Mouse (Mus musculus): ENCODE measurements around the gene Srebf2. TPM values are rescaled to one million over a fixed set of nuclear protein-coding genes. Genes with fewer than 3 reads are reported as not detected.
"Not testable (repeated sequence)": the region's sequence is repeated elsewhere in the genome, so short reads cannot be mapped to it uniquely, and the experiment has no call there.

Srebf2 gene
- polyA plus RNA-seq, 1 experiment: not detected

DNA sequence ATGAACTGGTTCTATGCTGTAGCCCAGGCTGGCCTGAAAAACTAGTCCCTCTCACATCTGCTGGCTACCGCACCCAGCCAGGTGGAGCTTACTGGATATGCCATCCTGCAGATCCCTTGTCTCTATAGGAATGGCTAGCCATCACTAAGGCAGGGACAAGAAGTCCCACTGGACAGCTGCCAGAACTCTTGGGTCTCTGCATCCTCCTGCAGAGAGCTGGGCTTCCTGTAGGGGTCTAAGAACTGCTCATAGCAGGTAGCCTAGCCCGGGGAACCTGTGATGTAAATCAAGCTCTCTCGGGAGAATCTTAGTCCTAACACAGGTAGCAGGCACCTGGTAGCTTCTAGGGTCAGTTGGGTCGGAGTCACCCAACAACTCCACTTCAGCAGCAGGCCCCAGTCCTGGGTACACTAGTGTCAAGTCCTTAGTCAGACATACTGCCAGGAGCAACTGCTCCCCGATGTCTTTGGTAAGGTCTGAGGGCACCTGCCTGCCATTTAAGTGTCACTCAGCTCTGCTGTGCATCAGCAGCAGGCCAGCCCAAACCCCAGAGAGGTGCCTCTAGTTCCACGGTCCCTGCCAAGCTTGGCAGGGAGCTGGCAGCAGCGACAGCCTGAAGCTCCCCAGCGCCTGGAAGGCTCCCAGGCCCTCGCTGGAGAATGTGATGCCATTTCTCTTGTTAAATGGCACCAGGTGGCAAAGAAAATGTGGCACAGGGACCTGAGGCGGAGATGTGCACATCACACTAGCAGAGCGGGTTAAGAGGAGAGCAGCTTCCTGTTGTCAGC lies 84.8 kb downstream of the Srebf2 start:
- TF ChIP-seq POLR2A (IDR thresholded peaks at IDR 0.05; ENCODE audit: insufficient read depth, low read depth, low read length) (no peak), CTCF (IDR thresholded peaks at IDR 0.05; ENCODE audit: insufficient read depth, low read depth, low read length) (no peak)
- 58% methylated on average over 11 of the region's 11 CpGs for WGBS
- Histone ChIP-seq H3K4me3 (ENCODE audit: insufficient read depth, low read depth, low read length) (no peak overlapping the region), H3K4me1 (ENCODE audit: control insufficient read depth, insufficient read depth, low read length) (peaks cover 14% of the 10 kb centered on the region; the same call in 1 of the 2 replicates), H3K27ac (ENCODE audit: insufficient read depth, low read depth, low read length) (no peak overlapping the region)

DNA sequence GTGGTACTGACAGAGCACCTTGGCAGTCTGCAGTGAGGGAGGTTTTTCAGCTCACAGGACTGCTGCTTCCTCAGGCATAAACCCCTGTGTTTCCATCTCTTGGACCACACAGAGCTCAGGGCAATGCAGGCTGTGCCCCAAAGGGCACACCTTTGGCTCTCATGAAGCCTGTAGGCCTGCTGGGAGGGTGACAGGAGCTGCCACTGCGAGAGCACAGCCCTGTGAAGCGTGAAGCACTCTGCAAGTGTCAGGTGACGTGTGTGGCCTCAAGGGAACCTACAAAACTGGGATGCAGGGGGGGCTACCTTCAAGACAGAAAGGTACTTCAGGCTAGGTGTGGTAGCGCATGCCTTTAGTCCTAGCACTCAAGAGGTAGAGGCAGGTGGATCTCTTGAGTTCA lies 85.7 kb downstream of the Srebf2 start:
- 91% methylated on average over 4 of the region's 4 CpGs for WGBS
- TF ChIP-seq POLR2A (IDR thresholded peaks at IDR 0.05; ENCODE audit: insufficient read depth, low read depth, low read length): no peak
- no peak for TF ChIP-seq CTCF (IDR thresholded peaks at IDR 0.05; ENCODE audit: insufficient read depth, low read depth, low read length)
- no peak overlapping the region for H3K27ac ChIP-seq (ENCODE audit: insufficient read depth, low read depth, low read length)
- peaks cover 14% of the 10 kb centered on the region; the same call in 1 of the 2 replicates for H3K4me1 ChIP-seq (ENCODE audit: control insufficient read depth, insufficient read depth, low read length)
- no peak overlapping the region for H3K4me3 ChIP-seq (ENCODE audit: insufficient read depth, low read depth, low read length)

DNA sequence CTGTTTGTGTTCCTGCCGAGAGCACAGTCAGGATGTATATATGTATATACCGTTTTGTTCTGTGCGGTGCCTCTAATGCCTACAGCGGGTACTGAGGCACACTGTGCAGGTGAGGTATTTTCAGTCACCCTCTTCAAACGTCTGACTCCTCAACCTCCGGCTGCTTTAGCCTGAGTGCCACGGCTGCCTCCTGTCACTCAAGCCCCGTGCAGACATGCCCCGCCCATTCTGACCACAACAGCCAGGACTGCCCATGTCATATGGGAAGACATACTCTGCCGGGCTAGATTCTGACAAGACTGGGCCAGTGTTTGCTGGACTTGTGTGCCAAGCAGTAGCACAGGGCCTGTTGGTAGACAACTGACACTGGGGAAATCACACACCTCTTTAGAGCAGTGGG lies 88.7 kb downstream of the Srebf2 start:
- peaks cover 9% of the 10 kb centered on the region; the same call in 1 of the 2 replicates for H3K4me1 ChIP-seq (ENCODE audit: control insufficient read depth, insufficient read depth, low read length)
- WGBS: 79% methylated on average over 10 of the region's 10 CpGs
- no peak overlapping the region for H3K4me3 ChIP-seq (ENCODE audit: insufficient read depth, low read depth, low read length)
- TF ChIP-seq POLR2A (IDR thresholded peaks at IDR 0.05; ENCODE audit: insufficient read depth, low read depth, low read length): no peak
- no peak for TF ChIP-seq CTCF (IDR thresholded peaks at IDR 0.05; ENCODE audit: insufficient read depth, low read depth, low read length)
- H3K27ac ChIP-seq (ENCODE audit: insufficient read depth, low read depth, low read length): no peak overlapping the region

DNA sequence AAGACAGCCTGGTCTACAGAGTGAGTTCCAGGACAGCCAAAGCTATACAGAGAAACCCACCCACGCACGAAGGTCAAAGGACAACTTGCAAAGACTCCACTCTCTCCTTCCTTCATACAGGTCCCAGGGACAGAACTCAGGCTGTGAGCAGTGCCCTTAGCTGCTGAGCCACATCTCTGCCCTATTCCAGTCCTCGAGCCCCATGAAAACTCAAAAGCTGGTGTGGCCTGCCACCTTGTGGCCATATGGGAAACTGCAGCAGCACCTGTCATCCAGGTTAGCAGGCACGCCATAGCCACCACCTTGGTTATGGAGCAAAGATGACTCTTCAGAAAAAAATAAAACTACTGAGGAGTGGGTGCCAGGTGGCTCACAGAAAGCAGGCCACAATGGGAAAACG lies 89.6 kb downstream of the Srebf2 start:
- H3K27ac ChIP-seq (ENCODE audit: insufficient read depth, low read depth, low read length): no peak overlapping the region
- 16% methylated on average over 5 of the region's 5 CpGs for WGBS
- H3K4me3 ChIP-seq (ENCODE audit: insufficient read depth, low read depth, low read length): no peak overlapping the region
- H3K4me1 ChIP-seq (ENCODE audit: control insufficient read depth, insufficient read depth, low read length): peaks cover 8% of the 10 kb centered on the region; the same call in 1 of the 2 replicates
- TF ChIP-seq POLR2A (IDR thresholded peaks at IDR 0.05; ENCODE audit: insufficient read depth, low read depth, low read length) (no peak), CTCF (IDR thresholded peaks at IDR 0.05; ENCODE audit: insufficient read depth, low read depth, low read length) (peak; percentile 91)

DNA sequence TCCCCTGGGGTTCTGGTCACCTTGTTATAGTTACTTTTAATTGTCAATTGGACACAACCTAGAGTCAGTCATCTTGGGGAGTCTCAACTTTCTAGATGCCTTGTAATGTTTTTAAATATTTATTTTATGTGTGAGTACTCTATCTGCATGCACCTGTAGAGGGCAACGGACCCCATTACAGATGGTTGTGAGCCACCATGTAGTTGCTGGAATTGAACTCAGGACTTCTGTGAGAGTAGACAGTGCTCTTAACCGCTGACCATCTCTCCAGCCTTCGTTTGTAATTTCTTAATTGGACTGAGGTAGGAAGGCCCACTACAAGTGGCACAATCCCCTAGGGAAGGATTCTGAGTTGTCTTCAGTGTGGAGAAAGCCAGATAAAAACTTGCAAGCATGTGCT lies 96.3 kb downstream of the Srebf2 start:
- WGBS: 57% methylated on average over 3 of the region's 3 CpGs
- TF ChIP-seq POLR2A (IDR thresholded peaks at IDR 0.05; ENCODE audit: insufficient read depth, low read depth, low read length) (no peak), CTCF (IDR thresholded peaks at IDR 0.05; ENCODE audit: insufficient read depth, low read depth, low read length) (no peak)
- H3K4me3 ChIP-seq (ENCODE audit: insufficient read depth, low read depth, low read length): 0 out of 2 replicates have a peak overlapping the region, but pooled peaks have one; percentile 70
- no peaks in the 10 kb centered on the region for H3K4me1 ChIP-seq (ENCODE audit: control insufficient read depth, insufficient read depth, low read length)
- H3K27ac ChIP-seq (ENCODE audit: insufficient read depth, low read depth, low read length): no peak overlapping the region

DNA sequence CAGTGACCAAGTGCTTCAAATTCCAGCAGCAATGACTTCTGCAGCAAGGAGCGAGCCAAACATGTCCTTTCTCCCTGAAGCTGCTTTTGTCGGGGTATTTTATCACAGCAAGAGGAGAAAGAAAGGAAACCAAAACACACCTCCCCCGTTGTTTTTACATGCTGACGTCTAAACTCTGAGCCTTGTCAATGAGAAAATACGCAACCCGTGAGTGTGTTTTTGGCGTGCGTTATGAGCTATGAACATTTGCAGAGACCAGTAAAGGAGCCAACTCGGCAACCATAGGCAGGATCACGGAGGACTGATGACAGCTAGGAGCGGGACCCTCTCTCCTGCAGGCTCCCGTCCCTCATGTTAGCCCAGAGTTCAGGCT lies 96.7 kb downstream of the Srebf2 start:
- no peak overlapping the region for H3K27ac ChIP-seq (ENCODE audit: insufficient read depth, low read depth, low read length)
- H3K4me1 ChIP-seq (ENCODE audit: control insufficient read depth, insufficient read depth, low read length): no peaks in the 10 kb centered on the region
- no peak for TF ChIP-seq CTCF (IDR thresholded peaks at IDR 0.05; ENCODE audit: insufficient read depth, low read depth, low read length)
- TF ChIP-seq POLR2A (IDR thresholded peaks at IDR 0.05; ENCODE audit: insufficient read depth, low read depth, low read length): no peak
- H3K4me3 ChIP-seq (ENCODE audit: insufficient read depth, low read depth, low read length): peak overlapping the region; percentile 70
- 1% methylated on average over 12 of the region's 12 CpGs for WGBS

DNA sequence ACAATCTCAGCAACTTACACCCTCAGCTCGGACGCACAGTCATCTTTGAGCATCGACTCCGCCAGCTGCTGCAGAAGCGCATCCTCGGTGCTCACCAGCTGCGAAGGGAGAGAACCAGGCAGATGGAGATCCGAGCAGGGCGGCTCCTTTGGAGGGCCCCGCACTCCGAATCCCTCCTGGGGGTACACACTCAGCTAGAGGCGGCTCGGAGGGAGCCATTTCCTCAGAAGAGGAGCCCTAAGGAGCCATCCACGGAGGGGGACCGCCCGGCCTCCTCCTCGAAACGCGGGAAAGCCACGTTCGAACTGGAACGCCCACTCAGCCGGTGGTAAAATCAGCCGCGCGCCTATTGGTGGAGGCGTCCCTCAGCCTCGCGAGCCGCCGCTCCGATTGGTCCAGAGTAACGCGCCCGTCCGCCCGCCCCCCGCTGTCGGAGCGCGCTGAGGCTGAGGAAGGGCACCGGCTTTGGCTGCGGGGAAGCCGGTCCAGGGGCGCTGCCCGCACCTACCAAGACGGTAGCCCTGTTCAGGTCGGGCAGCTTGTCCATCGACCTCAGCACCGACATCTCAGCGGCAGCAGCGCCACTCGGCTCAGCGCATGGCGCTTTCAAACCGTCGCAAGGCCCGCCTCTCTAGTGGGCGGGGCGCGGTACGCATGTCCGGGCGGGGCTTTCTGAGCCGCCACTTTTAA lies 97.3 kb downstream of the Srebf2 start, which contains the start of gene Cenpm:
TSS of gene Cenpm (minus strand) at position 634 of the 690 bp plus-strand sequence.
- Histone ChIP-seq H3K4me1 (ENCODE audit: control insufficient read depth, insufficient read depth, low read length) (no peaks in the 10 kb centered on the region), H3K4me3 (ENCODE audit: insufficient read depth, low read depth, low read length) (peak within 1 kb of the TSS; percentile 70), H3K27ac (ENCODE audit: insufficient read depth, low read depth, low read length) (no peak within 1 kb of the TSS)
- TF ChIP-seq CTCF (IDR thresholded peaks at IDR 0.05; ENCODE audit: insufficient read depth, low read depth, low read length) (no peak), POLR2A (IDR thresholded peaks at IDR 0.05; ENCODE audit: insufficient read depth, low read depth, low read length) (no peak; the same call in 1 of the 2 replicates)
- under 1% methylated on average over 65 of the region's 65 CpGs for WGBS

DNA sequence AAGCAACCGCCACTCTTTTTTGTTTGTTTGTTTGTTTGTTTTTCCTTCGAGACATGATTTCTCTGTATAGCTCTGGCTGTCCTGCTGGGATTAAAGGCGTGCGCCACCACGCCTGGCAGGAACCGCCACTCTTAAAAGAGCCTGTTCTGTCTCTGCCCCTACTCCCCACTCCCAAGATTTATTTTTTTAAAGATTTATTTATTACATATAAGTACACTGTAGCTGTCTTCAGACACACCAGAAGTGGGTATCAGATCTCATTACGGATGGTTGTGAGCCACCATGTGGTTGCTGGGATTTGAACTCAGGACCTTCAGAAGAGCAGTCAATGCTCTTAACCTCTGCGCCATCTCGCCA lies 97.8 kb downstream of the Srebf2 start:
- 0 out of 2 replicates have a peak overlapping the region, but pooled peaks have one; percentile 70 for H3K4me3 ChIP-seq (ENCODE audit: insufficient read depth, low read depth, low read length)
- 19% methylated on average over 9 of the region's 9 CpGs for WGBS
- not testable (repeated sequence) for H3K27ac ChIP-seq (ENCODE audit: insufficient read depth, low read depth, low read length); H3K4me1 ChIP-seq (ENCODE audit: control insufficient read depth, insufficient read depth, low read length)

DNA sequence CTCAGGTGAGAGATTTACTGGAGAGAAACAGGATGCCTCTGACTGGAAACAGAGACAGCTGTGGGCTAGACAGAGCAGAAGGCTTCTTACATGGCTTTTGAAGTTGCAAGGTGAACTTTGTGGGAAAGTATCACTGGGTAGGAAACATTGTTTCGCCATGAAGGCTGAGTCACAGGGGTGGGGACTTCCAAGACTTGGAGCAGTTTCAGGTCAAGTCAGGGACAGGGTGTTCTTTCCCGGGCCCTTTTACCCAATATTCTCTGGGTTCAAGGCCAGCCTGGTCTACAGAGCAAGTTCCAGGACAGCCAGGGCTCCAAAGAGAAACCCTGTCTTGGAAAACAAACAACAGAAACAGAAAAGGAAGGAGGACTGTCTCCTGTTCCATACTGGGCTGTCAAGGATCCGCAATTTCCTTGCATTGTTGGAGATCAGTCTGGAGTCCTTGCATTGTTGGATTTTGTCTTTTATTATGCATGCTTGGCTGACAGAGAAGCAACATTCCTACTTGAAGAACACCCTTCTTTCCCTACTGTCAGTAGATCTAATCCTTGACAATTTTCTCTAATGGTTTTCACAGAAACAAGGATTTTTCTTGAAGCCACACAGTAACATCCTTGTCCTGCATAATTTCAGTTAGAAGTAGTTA lies 100.3 kb downstream of the Srebf2 start:
- Histone ChIP-seq H3K4me1 (ENCODE audit: control insufficient read depth, insufficient read depth, low read length) (no peaks in the 10 kb centered on the region), H3K4me3 (ENCODE audit: insufficient read depth, low read depth, low read length) (no peak overlapping the region), H3K27ac (ENCODE audit: insufficient read depth, low read depth, low read length) (no peak overlapping the region)
- TF ChIP-seq POLR2A (IDR thresholded peaks at IDR 0.05; ENCODE audit: insufficient read depth, low read depth, low read length): no peak
- TF ChIP-seq CTCF (IDR thresholded peaks at IDR 0.05; ENCODE audit: insufficient read depth, low read depth, low read length): no peak
- WGBS: 83% methylated on average over 3 of the region's 3 CpGs
